Mouse (Mus musculus) small intestine, adult 2 months (tissue): Measurements from ENCODE around the gene Stx4a.

Source experiments
- CTCF ChIP-seq: fragments of 200-500 bp; IDR thresholded peaks from 2 replicates; pipeline ENCODE4 v1.5.1; 2012; ENCODE audit warnings: low read depth, mild to moderate bottlenecking, control low read depth, inconsistent platforms, low read length, moderate library complexity, mixed read lengths; ENCODE audit not compliant: insufficient replicate concordance, insufficient read length; ENCODE audit errors: extremely low read depth
- POLR2A ChIP-seq: fragments of 200-500 bp; IDR thresholded peaks from 2 replicates; pipeline ENCODE4 v1.6.1; 2012; ENCODE audit warnings: low read depth, mild to moderate bottlenecking, control low read depth, inconsistent platforms, low read length, moderate library complexity

- no peak for TF ChIP-seq CTCF
- no peak for TF ChIP-seq POLR2A
Observed at GRCm38 (mm10) chr7:127820836-127821509, 3.1 kb upstream of the Stx4a start.
